Mouse (Mus musculus): ENCODE measurements around the gene Gap43. TPM values are rescaled to one million over a fixed set of nuclear protein-coding genes. Genes with fewer than 3 reads are reported as not detected.

Gap43 gene
- total RNA-seq, 2 experiments from 2014 or later = 17.3 to 42.6 TPM

Small RNAs within 50 kb of the gene (microRNA-seq; reads per million reads assigned to microRNA genes)
- 10.6 reads per million, percentile 18 among the genes with 10 or more reads in this experiment for gene Mir6540

Measured in adrenal gland, postnatal 10 days (tissue).